Mouse (Mus musculus) olfactory bulb, adult 2 months (tissue): ENCODE data around the gene Dhx58. TPM values are rescaled to one million over a fixed set of nuclear protein-coding genes. Genes with fewer than 3 reads are reported as not detected.

Experiments
- H3K27ac ChIP-seq: fragments of 200-500 bp; 2 replicates; pipeline ENCODE4 v1.5.1; 2012; ENCODE audit warnings: low read depth, low read length; ENCODE audit not compliant: insufficient read depth
- H3K4me1 ChIP-seq: fragments of 200-500 bp; 2 replicates; pipeline ENCODE4 v1.6.1; 2012; ENCODE audit warnings: low read length; ENCODE audit not compliant: control insufficient read depth, insufficient read depth
- H3K4me3 ChIP-seq: fragments of 200-500 bp; 2 replicates; pipeline ENCODE4 v1.5.1; 2012; ENCODE audit warnings: mild to moderate bottlenecking, low read depth, low read length, moderate library complexity; ENCODE audit not compliant: insufficient read depth
- CTCF ChIP-seq: fragments of 200-500 bp; IDR thresholded peaks from 2 replicates; pipeline ENCODE4 v1.5.1; 2012; ENCODE audit warnings: low read depth, mild to moderate bottlenecking, low read length, moderate library complexity; ENCODE audit not compliant: insufficient read depth
- POLR2A ChIP-seq: fragments of 200-500 bp; IDR thresholded peaks from 2 replicates; pipeline ENCODE4 v1.6.1; 2012; ENCODE audit warnings: mild to moderate bottlenecking, low read depth, low read length, moderate library complexity; ENCODE audit not compliant: insufficient read depth
- WGBS: fragments of 180-500 bp; shearing (Covaris S2); methylation state at CpG from one replicate; pipeline ENCODE4 v1.1.7; 2018; 5-methylcytosine and 5-hydroxymethylcytosine counted together
- polyA plus RNA-seq: library from polyadenylated mRNA; stranded (reverse); fragments of >200 nt; gene quantifications from 2 replicates; pipeline ENCODE4 v1.2.4, GENCODE M21; 2012; ENCODE audit warnings: low replicate concordance; ENCODE audit not compliant: missing spikeins, insufficient read depth, insufficient read length

Dhx58 gene
- polyA plus RNA-seq, 1 experiment, result not detected

DNA sequence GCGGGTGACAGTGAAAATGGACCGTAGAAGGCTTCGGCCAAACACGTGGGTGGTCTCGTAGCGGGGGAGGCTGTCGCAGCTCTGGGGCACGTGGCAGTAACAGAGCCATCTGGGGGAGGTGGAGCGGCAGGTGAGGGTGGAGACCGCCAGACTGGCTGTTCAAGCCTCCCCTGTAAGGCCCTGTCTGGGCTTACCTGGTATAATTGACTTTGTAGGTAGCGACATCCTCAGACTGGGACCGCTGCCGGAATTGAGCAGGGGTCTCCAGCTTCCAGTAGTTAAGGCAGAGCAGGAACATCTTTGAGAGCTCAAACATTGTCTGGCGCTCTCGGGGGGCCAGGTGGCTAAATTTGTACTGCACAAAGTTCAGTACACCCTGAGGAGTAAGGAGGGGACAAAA lies 6.5 kb upstream of the Dhx58 start:
- TF ChIP-seq POLR2A (no peak), CTCF (no peak)
- peaks cover 34% of the 10 kb centered on the region for H3K4me1 ChIP-seq
- H3K4me3 ChIP-seq, result no peak overlapping the region
- 91% methylated on average over 15 of the region's 15 CpGs for WGBS
- no peak overlapping the region for H3K27ac ChIP-seq

GRCm38 (mm10) chr11:100709201-100709810 lies 5.2 kb upstream of the Dhx58 start:
- Histone ChIP-seq H3K4me1 (peaks cover 26% of the 10 kb centered on the region), H3K27ac (no peak overlapping the region), H3K4me3 (no peak overlapping the region)
- 95% methylated on average over 9 of the region's 9 CpGs for WGBS
- no peak for TF ChIP-seq CTCF
- no peak for TF ChIP-seq POLR2A

DNA sequence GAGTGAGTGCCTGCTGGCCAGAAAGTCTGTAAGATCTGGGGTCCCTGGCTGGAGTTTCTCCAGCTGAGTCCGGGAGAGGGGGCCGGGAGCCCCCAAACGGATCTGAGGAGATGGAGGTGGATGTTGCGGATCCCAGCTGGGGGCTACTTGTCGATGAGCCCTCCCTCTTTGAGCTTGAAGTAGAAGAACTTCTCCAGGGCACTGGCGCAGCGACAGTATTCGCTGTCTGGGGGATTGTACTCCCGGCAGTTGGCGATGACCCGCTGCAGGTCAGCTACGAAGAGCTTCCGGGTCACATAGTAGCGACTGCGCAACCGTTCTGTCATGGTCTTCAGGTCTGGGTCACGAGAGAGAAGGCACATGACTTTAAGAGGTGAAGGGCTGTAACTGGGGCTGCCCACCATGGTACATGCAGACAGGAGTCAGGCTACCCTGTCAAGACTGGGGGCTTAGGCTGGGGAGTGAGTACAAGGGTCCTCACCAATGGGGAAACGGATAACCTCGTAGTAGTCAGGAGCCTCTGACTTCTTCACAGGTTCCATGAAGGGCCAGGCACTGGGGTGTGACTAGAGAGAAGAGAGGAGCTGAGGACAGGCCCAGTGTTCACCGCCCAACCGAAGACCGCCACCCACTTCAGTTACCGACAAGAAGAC lies 1.1 kb upstream of the Dhx58 start:
- no peak overlapping the region for H3K27ac ChIP-seq
- no peak overlapping the region for H3K4me3 ChIP-seq
- 94% methylated on average over 23 of the region's 23 CpGs for WGBS
- TF ChIP-seq CTCF (no peak), POLR2A (no peak)
- H3K4me1 ChIP-seq, result peaks cover 4% of the 10 kb centered on the region; the same call in 1 of the 2 replicates

DNA sequence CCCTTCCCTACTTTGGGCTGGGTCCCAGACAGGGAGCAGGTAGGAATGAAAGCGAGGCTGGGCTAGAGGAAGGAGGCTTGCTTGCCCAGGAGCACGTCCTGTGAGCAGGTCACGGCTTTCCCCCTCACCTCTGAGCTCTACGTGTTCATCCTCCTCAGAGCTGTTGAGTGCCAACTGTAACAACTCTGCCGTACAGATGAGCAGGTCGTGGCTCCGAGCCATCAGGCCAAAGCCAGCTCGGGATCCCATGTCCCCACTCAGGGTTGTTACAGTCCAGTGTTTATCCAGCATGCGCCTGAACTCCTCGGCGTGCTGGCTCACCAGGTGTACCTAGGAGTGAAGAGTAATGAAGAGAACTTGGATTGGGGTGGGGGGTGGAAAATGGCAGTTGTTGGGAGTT lies 705 bp downstream of the Dhx58 start:
- H3K4me1 ChIP-seq, result peaks cover 4% of the 10 kb centered on the region; the same call in 1 of the 2 replicates
- TF ChIP-seq POLR2A, result no peak
- TF ChIP-seq CTCF, result no peak
- WGBS, result 75% methylated on average over 11 of the region's 11 CpGs
- H3K4me3 ChIP-seq, result no peak overlapping the region
- no peak overlapping the region for H3K27ac ChIP-seq

DNA sequence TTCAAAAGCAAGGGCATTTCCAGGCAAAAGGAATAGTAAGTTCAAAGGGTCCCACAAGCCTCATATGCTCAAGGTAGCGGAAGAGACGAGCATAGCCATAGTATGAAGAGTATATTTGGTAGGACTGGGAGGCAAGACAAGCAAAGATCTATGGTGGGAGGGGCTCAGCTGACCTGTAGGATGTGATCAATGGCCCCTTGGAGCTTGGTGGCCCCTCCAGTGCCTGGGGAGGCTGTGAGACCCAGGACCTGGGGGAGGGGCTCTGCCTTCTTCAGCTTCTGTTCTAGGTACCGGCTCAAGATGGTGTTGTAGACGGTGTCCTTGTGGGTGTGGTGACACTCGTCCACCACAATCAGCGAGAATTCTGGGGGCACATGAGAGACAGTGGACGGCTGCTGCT lies 1.2 kb downstream of the Dhx58 start:
- WGBS, result 51% methylated on average over 7 of the region's 7 CpGs
- Histone ChIP-seq H3K4me1 (peaks cover 4% of the 10 kb centered on the region; the same call in 1 of the 2 replicates), H3K4me3 (no peak overlapping the region), H3K27ac (no peak overlapping the region)
- TF ChIP-seq POLR2A (no peak), CTCF (no peak)

DNA sequence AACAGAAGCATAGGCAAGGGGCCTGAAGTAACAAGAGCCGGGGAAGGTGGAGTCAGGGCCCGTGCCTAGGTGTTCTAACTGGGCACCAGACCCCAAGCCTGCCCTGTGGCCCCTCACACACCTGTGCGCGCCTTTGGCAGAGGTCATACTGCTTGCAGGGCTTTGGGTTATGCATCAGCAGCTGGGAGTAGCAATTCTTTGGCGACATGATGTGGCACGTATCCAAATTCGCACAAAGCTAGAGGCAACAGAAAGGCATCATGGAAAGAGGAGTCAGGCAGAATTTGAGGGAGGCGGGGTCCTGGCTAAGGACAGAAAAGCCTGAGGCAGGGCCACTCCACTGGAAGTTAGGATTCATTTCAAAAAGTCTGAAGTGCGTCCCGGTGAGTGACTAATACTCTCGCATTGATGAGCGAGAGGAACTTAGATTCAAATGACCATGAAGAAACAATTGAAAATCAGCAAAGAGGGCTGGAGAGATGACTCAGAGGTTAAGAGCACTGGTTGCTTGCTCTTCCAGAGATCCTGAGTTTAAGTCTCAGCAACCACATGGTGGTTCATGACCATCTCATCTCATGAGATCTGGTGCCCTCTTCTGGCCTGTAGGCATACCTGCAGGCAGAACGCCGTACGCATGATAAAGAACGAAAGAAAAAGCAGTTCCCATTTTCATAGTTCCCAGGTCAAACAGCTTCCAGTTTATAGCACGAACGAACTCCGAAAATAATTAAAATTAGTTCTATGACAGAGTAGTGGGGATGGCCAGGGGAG lies 1.8 kb downstream of the Dhx58 start:
- TF ChIP-seq CTCF, result no peak
- no peak for TF ChIP-seq POLR2A
- H3K27ac ChIP-seq, result no peak overlapping the region
- no peak overlapping the region for H3K4me3 ChIP-seq
- WGBS, result 29% methylated on average over 19 of the region's 19 CpGs
- H3K4me1 ChIP-seq, result peaks cover 4% of the 10 kb centered on the region; the same call in 1 of the 2 replicates

GRCm38 (mm10) chr11:100701301-100701700 lies 2.8 kb downstream of the Dhx58 start:
- no peak overlapping the region for H3K4me3 ChIP-seq
- 14% methylated on average over 14 of the region's 14 CpGs for WGBS

DNA sequence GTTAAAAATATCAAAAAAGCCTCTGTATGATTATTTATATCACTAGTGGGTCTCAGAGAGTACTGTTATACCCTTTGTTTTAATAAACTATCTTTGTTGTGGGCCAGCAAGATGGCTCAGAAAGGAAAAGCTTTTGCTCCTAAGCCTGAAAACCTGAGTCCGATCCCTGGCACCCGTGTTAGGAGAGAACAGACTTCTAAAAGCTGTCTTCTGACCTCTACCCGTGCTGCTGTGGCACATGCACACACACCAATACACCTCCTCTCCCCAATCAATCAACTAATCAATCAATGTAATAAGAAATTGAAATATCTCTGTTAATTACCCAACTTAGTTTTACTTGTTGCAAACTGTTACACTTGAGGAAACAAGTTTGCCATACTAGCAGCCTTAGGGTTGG lies 3.4 kb downstream of the Dhx58 start:
- 81% methylated on average over 3 of the region's 3 CpGs for WGBS
- TF ChIP-seq CTCF (no peak), POLR2A (no peak)
- peaks cover 4% of the 10 kb centered on the region; the same call in 1 of the 2 replicates for H3K4me1 ChIP-seq

More at GRCm38 (mm10) chr11:100701301-100701700, 2.8 kb downstream of the Dhx58 start:
- no peak overlapping the region for H3K27ac ChIP-seq
- TF ChIP-seq CTCF (no peak), POLR2A (no peak)
- peaks cover 4% of the 10 kb centered on the region; the same call in 1 of the 2 replicates for H3K4me1 ChIP-seq

DNA sequence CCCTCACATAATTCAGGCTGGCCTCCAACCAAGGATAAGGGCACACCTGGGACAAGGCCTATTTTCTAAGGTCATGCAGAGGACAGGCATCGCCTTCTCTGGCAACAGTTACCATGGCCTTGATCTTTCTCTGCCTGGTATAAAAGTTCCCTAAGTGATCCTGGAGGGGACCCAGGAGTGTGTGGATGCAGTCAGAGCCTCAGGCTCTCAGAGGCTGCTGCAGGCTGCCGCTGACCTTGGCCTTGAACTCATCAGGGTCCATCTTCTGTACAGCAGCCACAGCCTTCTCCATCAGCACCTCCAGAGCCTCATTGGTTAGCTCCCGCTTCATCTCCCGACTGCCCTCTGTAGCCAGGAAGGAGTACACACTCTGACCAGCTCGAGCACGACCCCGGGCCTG lies 6.2 kb downstream of the Dhx58 start:
- peaks cover 4% of the 10 kb centered on the region; the same call in 1 of the 2 replicates for H3K4me1 ChIP-seq
- TF ChIP-seq POLR2A (no peak), CTCF (no peak)
- WGBS, result 85% methylated on average over 7 of the region's 7 CpGs
- H3K4me3 ChIP-seq, result no peak overlapping the region
- no peak overlapping the region for H3K27ac ChIP-seq

More for the DNA sequence above, 3.4 kb downstream of the Dhx58 start:
- H3K27ac ChIP-seq, result no peak overlapping the region
- no peak overlapping the region for H3K4me3 ChIP-seq
